Mouse (Mus musculus) cortical plate, adult 2 months (tissue): ENCODE data around the gene Hdgfl3. TPM values are rescaled to one million over a fixed set of nuclear protein-coding genes. Genes with fewer than 3 reads are reported as not detected.

ENCODE experiments used
- H3K27ac ChIP-seq: fragments of 200-500 bp; 2 replicates; pipeline ENCODE4 v1.5.1; 2012; ENCODE audit warnings: low read length, control low read depth, inconsistent platforms; ENCODE audit not compliant: insufficient read depth
- H3K4me1 ChIP-seq: fragments of 200-500 bp; 2 replicates; pipeline ENCODE4 v1.6.1; 2011; ENCODE audit warnings: low read length; ENCODE audit not compliant: control insufficient read depth, insufficient read depth
- H3K4me3 ChIP-seq: fragments of 200-500 bp; 2 replicates; pipeline ENCODE4 v1.5.1; 2011; ENCODE audit warnings: mild to moderate bottlenecking, low read length, control low read depth; ENCODE audit not compliant: insufficient read depth
- CTCF ChIP-seq: fragments of 200-500 bp; IDR thresholded peaks from 2 replicates; pipeline ENCODE4 v1.5.1; 2011; ENCODE audit warnings: mild to moderate bottlenecking, control low read depth, low read length; ENCODE audit not compliant: insufficient read depth; ENCODE audit errors: extremely low read depth
- POLR2A ChIP-seq: fragments of 200-500 bp; IDR thresholded peaks from 2 replicates; pipeline ENCODE4 v1.6.1; 2011; ENCODE audit warnings: mild to moderate bottlenecking, low read length, control low read depth; ENCODE audit not compliant: insufficient read depth; ENCODE audit errors: extremely low read depth
- polyA plus RNA-seq: library from polyadenylated mRNA; depleted of rRNA; stranded (reverse); fragments of >200 nt; gene quantifications from 2 replicates; pipeline ENCODE4 v1.2.3, GENCODE M21; 2012; rRNA removed

The Hdgfl3 gene
- 40.4 and 40.9 TPM in 2 replicates for polyA plus RNA-seq

GRCm38 (mm10) chr7:81934267-81934745 is at the start of gene Hdgfl3:
Gene Hdgfl3, minus strand, starts transcription at chr7:81934473.
- peaks cover 5% of the 10 kb centered on the region; the same call in 1 of the 2 replicates for H3K4me1 ChIP-seq
- peak within 1 kb of the TSS; percentile 89 for H3K4me3 ChIP-seq
- H3K27ac ChIP-seq = peak within 1 kb of the TSS; percentile 100
- TF ChIP-seq CTCF (no peak), POLR2A (peak; percentile 51; the same call in 1 of the 2 replicates)

GRCm38 (mm10) chr7:81983651-81984050 is 49.4 kb upstream of the Hdgfl3 start:
- no peak overlapping the region for H3K4me3 ChIP-seq
- TF ChIP-seq CTCF (no peak), POLR2A (no peak)
- H3K4me1 ChIP-seq = no peaks in the 10 kb centered on the region
- H3K27ac ChIP-seq = no peak overlapping the region

GRCm38 (mm10) chr7:81978304-81978703 is 44.0 kb upstream of the Hdgfl3 start:
- TF ChIP-seq CTCF (no peak), POLR2A (no peak)

GRCm38 (mm10) chr7:81974616-81975015 is 40.3 kb upstream of the Hdgfl3 start:
- H3K27ac ChIP-seq = no peak overlapping the region
- no peak overlapping the region for H3K4me3 ChIP-seq
- no peak for TF ChIP-seq CTCF
- TF ChIP-seq POLR2A = no peak
- no peaks in the 10 kb centered on the region for H3K4me1 ChIP-seq

More at GRCm38 (mm10) chr7:81978304-81978703, 44.0 kb upstream of the Hdgfl3 start:
- H3K4me3 ChIP-seq = no peak overlapping the region
- H3K4me1 ChIP-seq = no peaks in the 10 kb centered on the region
- H3K27ac ChIP-seq = no peak overlapping the region

DNA sequence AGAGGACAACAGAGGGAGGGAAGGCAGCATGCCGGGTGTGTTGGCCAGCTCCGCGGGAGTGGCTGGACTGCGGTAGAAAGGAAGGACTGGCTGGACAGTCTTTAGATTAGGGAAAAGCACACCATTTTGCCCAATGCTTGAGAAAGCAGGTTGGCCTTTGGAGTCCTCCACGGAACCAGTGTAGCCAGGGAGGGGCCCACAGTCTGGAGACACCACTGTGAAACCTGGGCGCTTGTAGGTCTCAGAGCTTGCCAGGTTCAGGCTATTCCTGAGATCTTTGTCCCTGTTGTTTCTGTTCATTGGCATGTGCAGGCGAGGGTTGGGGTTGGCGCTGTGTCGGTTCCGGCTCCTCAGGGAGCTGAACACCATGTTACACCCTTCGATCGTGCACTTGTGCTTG is 39.7 kb upstream of the Hdgfl3 start:
- no peak overlapping the region for H3K4me3 ChIP-seq
- no peak overlapping the region for H3K27ac ChIP-seq
- no peaks in the 10 kb centered on the region for H3K4me1 ChIP-seq
- TF ChIP-seq POLR2A = no peak
- TF ChIP-seq CTCF = no peak

DNA sequence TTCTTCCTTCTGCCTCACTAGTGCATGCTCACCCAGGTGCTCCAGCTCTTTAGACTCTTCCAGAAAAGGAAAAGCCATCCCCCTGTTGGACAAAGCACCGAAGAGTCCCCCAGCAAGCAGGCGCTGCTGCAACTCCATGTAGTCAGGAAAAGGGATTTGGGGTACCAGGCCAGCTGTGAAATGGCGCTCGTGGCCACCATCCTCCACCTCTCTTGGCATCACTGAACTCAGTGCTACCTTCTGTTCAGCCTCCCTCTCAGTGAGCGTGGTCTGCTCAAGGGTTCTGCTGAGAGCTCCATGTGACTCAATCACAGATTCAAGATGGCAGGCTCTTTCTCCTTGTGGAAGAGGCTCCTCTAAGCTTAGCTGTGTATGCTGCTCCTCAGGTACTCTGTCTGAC is 39.1 kb upstream of the Hdgfl3 start:
- no peaks in the 10 kb centered on the region for H3K4me1 ChIP-seq
- TF ChIP-seq POLR2A = no peak
- TF ChIP-seq CTCF = no peak
- H3K4me3 ChIP-seq = no peak overlapping the region
- no peak overlapping the region for H3K27ac ChIP-seq

DNA sequence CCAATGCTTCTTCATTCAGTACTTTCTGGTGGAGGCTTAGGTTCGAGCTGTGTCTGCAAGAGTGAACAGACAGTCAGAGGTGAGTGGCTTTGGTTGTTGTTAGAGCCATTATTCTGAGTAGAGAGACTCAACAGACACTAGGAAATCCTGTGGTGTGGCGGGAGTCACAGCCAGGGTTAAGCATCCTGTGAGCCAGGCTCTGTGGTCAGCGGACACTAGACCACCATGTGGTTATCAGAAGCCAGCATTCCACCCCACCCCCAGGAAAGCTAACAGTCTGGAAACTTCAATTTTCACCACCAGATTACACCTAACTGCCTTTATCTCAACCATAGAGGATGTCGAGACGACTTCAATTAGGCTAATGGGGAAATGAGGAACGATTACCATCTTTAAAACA is 34.7 kb upstream of the Hdgfl3 start:
- Histone ChIP-seq H3K4me3 (no peak overlapping the region), H3K4me1 (no peaks in the 10 kb centered on the region), H3K27ac (no peak overlapping the region)
- TF ChIP-seq POLR2A = no peak
- TF ChIP-seq CTCF = no peak

GRCm38 (mm10) chr7:81968451-81968850 is 34.2 kb upstream of the Hdgfl3 start:
- TF ChIP-seq POLR2A (no peak), CTCF (no peak)
- H3K27ac ChIP-seq = no peak overlapping the region
- no peaks in the 10 kb centered on the region for H3K4me1 ChIP-seq
- H3K4me3 ChIP-seq = no peak overlapping the region

GRCm38 (mm10) chr7:81966195-81966594 is 31.9 kb upstream of the Hdgfl3 start:
- 0 out of 2 replicates have a peak, but pooled peaks have one; percentile 10 for TF ChIP-seq CTCF
- no peak for TF ChIP-seq POLR2A
- Histone ChIP-seq H3K4me1 (no peaks in the 10 kb centered on the region), H3K27ac (no peak overlapping the region), H3K4me3 (no peak overlapping the region)

DNA sequence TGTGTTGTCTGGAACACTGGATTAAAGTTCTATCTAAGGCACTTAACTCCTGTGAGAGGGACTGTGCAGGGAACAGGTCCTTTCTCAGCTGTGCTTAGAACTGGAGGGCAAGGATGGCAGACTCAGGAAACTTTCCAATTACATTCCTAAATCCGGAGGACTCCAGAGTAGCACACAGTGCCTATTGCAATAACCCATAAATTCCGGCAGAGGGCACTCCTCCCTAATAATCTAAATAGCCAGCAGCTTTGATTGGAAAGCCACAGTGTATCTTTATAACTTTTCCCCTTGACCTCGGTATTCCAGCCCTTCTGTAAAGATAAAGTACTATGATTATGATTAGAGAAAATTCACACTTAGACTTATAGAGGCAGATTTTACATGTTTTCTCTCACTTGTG is 25.4 kb upstream of the Hdgfl3 start:
- TF ChIP-seq POLR2A (no peak), CTCF (peak; percentile 67)
- no peak overlapping the region for H3K27ac ChIP-seq
- no peaks in the 10 kb centered on the region for H3K4me1 ChIP-seq
- no peak overlapping the region for H3K4me3 ChIP-seq
